Mouse (Mus musculus) CH12.LX (cell line): ENCODE data around the gene Aph1a. TPM values are rescaled to one million over a fixed set of nuclear protein-coding genes. Genes with fewer than 3 reads are reported as not detected.
A peak's percentile ranks its signal among the peaks of the same experiment; 100 is the strongest.

Experiments used
- DNase-seq: peaks from one replicate; pipeline ENCODE4 v3.0.0-alpha.2; 2013; ENCODE audit errors: extremely low read depth
- H3K27ac ChIP-seq: 2 replicates; pipeline ENCODE4 v1.5.1; 2012; ENCODE audit warnings: low read depth, mild to moderate bottlenecking, control low read depth, moderate library complexity; ENCODE audit not compliant: insufficient read depth
- H3K27me3 ChIP-seq: replicated peaks from 2 replicates; pipeline ENCODE3; 2012; ENCODE audit warnings: inconsistent platforms
- H3K36me3 ChIP-seq, 2 experiments: replicated peaks in 1 of 2; 2 replicates each; pipeline versions ENCODE3 to v1.6.1; 2012; ENCODE audit warnings: inconsistent platforms in 1 of 2, low read length in 1 of 2, mild to moderate bottlenecking in 1 of 2, mixed read lengths in 1 of 2, moderate library complexity in 1 of 2; ENCODE audit not compliant: control insufficient read depth in 1 of 2, insufficient read depth in 1 of 2
- H3K4me1 ChIP-seq, 2 experiments: 2 replicates each; pipeline ENCODE4 v1.6.1; 2012; ENCODE audit warnings: inconsistent platforms in 1 of 2, moderate library complexity in 1 of 2; ENCODE audit not compliant: insufficient read depth in 2 of 2, control insufficient read depth in 1 of 2
- H3K4me2 ChIP-seq: 2 replicates; pipeline ENCODE4 v1.6.1; 2012; ENCODE audit warnings: low read depth, mild to moderate bottlenecking, control low read depth; ENCODE audit not compliant: poor library complexity, insufficient read depth, severe bottlenecking
- H3K4me3 ChIP-seq, 3 experiments: fragments of 150-350 bp in 1 of 3; sonication (generic) in 1 of 3; replicated peaks in 1 of 3; 2 replicates each; pipeline versions ENCODE3 to v1.5.1; 2011 to 2012; ENCODE audit warnings: low read depth in 2 of 3, low read length in 2 of 3, mild to moderate bottlenecking in 2 of 3, moderate library complexity in 2 of 3, control low read depth in 1 of 3, improper control_type of control experiment in 1 of 3, inconsistent platforms in 1 of 3, mixed read lengths in 1 of 3; ENCODE audit not compliant: poor library complexity in 1 of 3
- H3K79me2 ChIP-seq: replicated peaks from 2 replicates; pipeline ENCODE4 v1.6.1; 2012; ENCODE audit warnings: mild to moderate bottlenecking, moderate library complexity; ENCODE audit not compliant: control insufficient read depth, poor library complexity, insufficient read depth, severe bottlenecking; ENCODE audit errors: extremely low read depth
- H3K9ac ChIP-seq: 2 replicates; pipeline ENCODE4 v1.6.1; 2012; ENCODE audit warnings: low read depth, mild to moderate bottlenecking, control low read depth, moderate library complexity; ENCODE audit not compliant: insufficient read depth
- H3K9me3 ChIP-seq: replicated peaks from 2 replicates; pipeline ENCODE3; 2012; ENCODE audit warnings: low read length, inconsistent platforms, mixed read lengths
- BHLHE40 ChIP-seq: IDR thresholded peaks from 2 replicates; pipeline ENCODE4 v1.6.1; 2011; ENCODE audit warnings: mild to moderate bottlenecking, low read depth, low read length, improper control_type of control experiment
- CHD1 ChIP-seq: IDR thresholded peaks from 2 replicates; pipeline ENCODE4 v1.6.1; 2012; ENCODE audit warnings: low read depth, low read length, improper control_type of control experiment, inconsistent platforms
- E2F4 ChIP-seq: IDR thresholded peaks from 2 replicates; pipeline ENCODE4 v1.6.1; 2011; ENCODE audit warnings: low read depth, low read length, improper control_type of control experiment; ENCODE audit not compliant: insufficient replicate concordance
- ELF1 ChIP-seq: IDR thresholded peaks from 2 replicates; pipeline ENCODE4 v1.6.1; 2014; ENCODE audit warnings: low read depth, mild to moderate bottlenecking, inconsistent platforms, low read length, improper control_type of control experiment
- HCFC1 ChIP-seq: IDR thresholded peaks from 2 replicates; pipeline ENCODE4 v1.6.1; 2012; ENCODE audit warnings: low read depth, mild to moderate bottlenecking, inconsistent platforms, low read length, improper control_type of control experiment
- IRF4 ChIP-seq: IDR thresholded peaks from 2 replicates; pipeline ENCODE4 v1.6.1; 2014; ENCODE audit warnings: low read depth, mild to moderate bottlenecking, inconsistent platforms, low read length, improper control_type of control experiment
- JUND ChIP-seq: conservative IDR thresholded peaks from 2 replicates; pipeline ENCODE4 v1.6.1; 2011; ENCODE audit warnings: low read depth, low read length, improper control_type of control experiment
- MAFK ChIP-seq: IDR thresholded peaks from 2 replicates; pipeline ENCODE4 v1.6.1; 2011; ENCODE audit warnings: low read length, improper control_type of control experiment; ENCODE audit not compliant: insufficient replicate concordance
- MAX ChIP-seq: IDR thresholded peaks from 2 replicates; pipeline ENCODE4 v1.6.1; 2011; ENCODE audit warnings: low read length, improper control_type of control experiment
- MAZ ChIP-seq: IDR thresholded peaks from 2 replicates; pipeline ENCODE4 v1.6.1; 2012; ENCODE audit warnings: low read depth, mild to moderate bottlenecking, inconsistent platforms, low read length, improper control_type of control experiment, moderate library complexity
- MEF2A ChIP-seq: IDR thresholded peaks from 2 replicates; pipeline ENCODE4 v1.6.1; 2014; ENCODE audit warnings: low read depth, mild to moderate bottlenecking, inconsistent platforms, low read length, improper control_type of control experiment, borderline replicate concordance
- MXI1 ChIP-seq: IDR thresholded peaks from 2 replicates; pipeline ENCODE4 v1.6.1; 2011; ENCODE audit warnings: mild to moderate bottlenecking, low read depth, low read length, improper control_type of control experiment
- MYC ChIP-seq: IDR thresholded peaks from 2 replicates; pipeline ENCODE4 v1.6.1; 2011; ENCODE audit warnings: low read depth, mild to moderate bottlenecking, improper control_type of control experiment, low read length
- NRF1 ChIP-seq: IDR thresholded peaks from 2 replicates; pipeline ENCODE4 v1.6.1; 2014; ENCODE audit warnings: low read depth, mild to moderate bottlenecking, inconsistent platforms, low read length, improper control_type of control experiment, moderate library complexity
- POLR2AphosphoS2 ChIP-seq: IDR thresholded peaks from 2 replicates; pipeline ENCODE4 v1.6.1; 2011; ENCODE audit warnings: low read depth, low read length, improper control_type of control experiment
- SMC3 ChIP-seq: IDR thresholded peaks from 2 replicates; pipeline ENCODE4 v1.6.1; 2011; ENCODE audit warnings: low read depth, low read length, improper control_type of control experiment
- USF2 ChIP-seq: conservative IDR thresholded peaks from 2 replicates; pipeline ENCODE4 v1.6.1; 2011; ENCODE audit warnings: low read depth, low read length, improper control_type of control experiment
- ZMIZ1 ChIP-seq: IDR thresholded peaks from 2 replicates; pipeline ENCODE4 v1.6.1; 2012; ENCODE audit warnings: low read depth, mild to moderate bottlenecking, inconsistent platforms, low read length, improper control_type of control experiment
- ZNF384 ChIP-seq: IDR thresholded peaks from 2 replicates; pipeline ENCODE4 v1.6.1; 2012; ENCODE audit warnings: low read depth, low read length, improper control_type of control experiment, inconsistent platforms
- dilution Hi-C: fragments of 300-500 bp; cut with MboI; formaldehyde crosslinking; loops from 2 replicates; pipeline ENCODE4 v1.14.3; 2020; ENCODE audit warnings: low sequenced_read_pairs; ENCODE audit not compliant: extremely low pct_unique_long_range_greater_than_20kb, extremely low pct_ligation_motif_present
- in situ Hi-C: fragments of 300-500 bp; cut with MboI; formaldehyde crosslinking; loops from 3 replicates; pipeline ENCODE4 v1.14.3; 2019; ENCODE audit warnings: low sequenced_read_pairs, low pct_ligation_motif_present, low pct_unique_long_range_greater_than_20kb, mixed read lengths
- polyA plus RNA-seq: library from polyadenylated mRNA; unstranded; fragments of >175 nt; gene quantifications from 2 replicates; pipeline ENCODE4 v1.2.1, GENCODE M21; 2012; ENCODE audit warnings: low read depth; ENCODE audit not compliant: insufficient read length
- total RNA-seq, 2 experiments: library from RNA; depleted of rRNA; stranded (reverse); fragments of 300-350 nt in 1 of 2; fragments of >200 nt in 1 of 2; gene quantifications; 2 replicates each; pipeline ENCODE4 v1.2.3; 2012 to 2014

Aph1a gene
- total and polyA plus RNA-seq, 3 experiments, result 46.6 to 69.4 (median 59.9) TPM

GRCm38 (mm10) chr3:95872048-95872447 is 21.7 kb upstream of the Aph1a start:
- peaks cover 25 to 56% of the 10 kb centered on the region in 2 experiments for H3K36me3 ChIP-seq
- peak overlapping the region; percentile 96 for H3K4me2 ChIP-seq
- in situ Hi-C loops, result no loop called here
- TF ChIP-seq MYC (no peak), MEF2A (no peak), CHD1 (no peak), MXI1 (0 out of 2 replicates have a peak, but pooled peaks have one; percentile 21)
- no peaks in the 10 kb centered on the region for H3K27me3 ChIP-seq
- dilution Hi-C loops, result no loop called here
- DNase-seq, result no peak
- peaks cover 43% of the 10 kb centered on the region for H3K79me2 ChIP-seq
- peak overlapping the region; percentile 91 for H3K9ac ChIP-seq
- peak overlapping the region; percentile 68 to 96 (median 94) for H3K4me3 ChIP-seq
- H3K9me3 ChIP-seq, result no peaks in the 10 kb centered on the region
- peak overlapping the region; percentile 38; the same call in 1 of the 2 replicates for H3K27ac ChIP-seq
- H3K4me1 ChIP-seq, result peaks cover 3 to 19% of the 10 kb centered on the region in 2 experiments; a peak in 3 of 4 replicates

- Histone ChIP-seq H3K36me3 (peaks cover 31 to 66% of the 10 kb centered on the region in 2 experiments), H3K9me3 (peaks cover 8% of the 10 kb centered on the region), H3K4me1 (no peaks in the 10 kb centered on the region), H3K4me2 (no peak overlapping the region), H3K27ac (no peak overlapping the region), H3K79me2 (peaks cover 6% of the 10 kb centered on the region), H3K27me3 (no peaks in the 10 kb centered on the region), H3K4me3 (no peak overlapping the region), H3K9ac (no peak overlapping the region)
- dilution Hi-C loops (no loop called here), in situ Hi-C loops (no loop called here)
- no peak for DNase-seq
- TF ChIP-seq MAFK, result no peak
- no peak for TF ChIP-seq ZNF384
- no peak for TF ChIP-seq MXI1
- TF ChIP-seq POLR2AphosphoS2, result no peak
- TF ChIP-seq BHLHE40, result no peak
- no peak for TF ChIP-seq ELF1
- no peak for TF ChIP-seq HCFC1
- no peak for TF ChIP-seq NRF1
- TF ChIP-seq MYC, result no peak
Measured at GRCm38 (mm10) chr3:95879063-95879462, 14.7 kb upstream of the Aph1a start.

GRCm38 (mm10) chr3:95881979-95882815 is 11.6 kb upstream of the Aph1a start, which contains the start of gene Ciart:
TSS of gene Ciart (minus strand) at chr3:95882251.
- no peak within 1 kb of the TSS for H3K4me2 ChIP-seq
- H3K4me3 ChIP-seq, result no peak within 1 kb of the TSS
- no peak for DNase-seq
- no peaks in the 10 kb centered on the region for H3K79me2 ChIP-seq
- H3K4me1 ChIP-seq, result no peaks in the 10 kb centered on the region
- no peaks in the 10 kb centered on the region for H3K27me3 ChIP-seq
- peaks cover 29 to 75% of the 10 kb centered on the region in 2 experiments for H3K36me3 ChIP-seq
- peaks cover 8% of the 10 kb centered on the region for H3K9me3 ChIP-seq
- in situ Hi-C loops, result no loop called here
- no peak within 1 kb of the TSS for H3K27ac ChIP-seq
- dilution Hi-C loops, result no loop called here
- TF ChIP-seq SMC3 (no peak), MAZ (no peak), ZMIZ1 (no peak), JUND (no peak), E2F4 (no peak), IRF4 (no peak), USF2 (no peak), MAX (no peak), MEF2A (no peak), POLR2AphosphoS2 (no peak)
- TF ChIP-seq, all 38 proteins: peak for 0
- H3K9ac ChIP-seq, result no peak within 1 kb of the TSS
